Mouse (Mus musculus) intestine, embryonic 16.5 days (tissue): ENCODE measurements around the gene Vash2. TPM values are rescaled to one million over a fixed set of nuclear protein-coding genes. Genes with fewer than 3 reads are reported as not detected.

ENCODE experiments used
- ATAC-seq: fragments of 200-750 bp; cut with Nextera tagmentation; 2 replicates; pipeline ENCODE4 v1.8.0; 2017; ENCODE audit warnings: moderate TSS enrichment, moderate library complexity
- H3K27ac ChIP-seq: fragments of 300-500 bp; sonication (generic); 2 replicates; pipeline ENCODE4 v1.5.1; 2014; ENCODE audit warnings: mild to moderate bottlenecking, low read length
- H3K27me3 ChIP-seq: fragments of 300-500 bp; sonication (generic); replicated peaks from 2 replicates; pipeline ENCODE4 v1.6.1; 2014; ENCODE audit warnings: low read length, control low read depth, mixed read lengths; ENCODE audit not compliant: control insufficient read depth, insufficient read depth
- H3K36me3 ChIP-seq: fragments of 300-500 bp; sonication (generic); 2 replicates; pipeline ENCODE4 v1.6.1; 2014; ENCODE audit warnings: low read length, control low read depth; ENCODE audit not compliant: control insufficient read depth, insufficient read depth
- H3K4me1 ChIP-seq: fragments of 300-500 bp; sonication (generic); 2 replicates; pipeline ENCODE4 v1.6.1; 2014; ENCODE audit warnings: low read length, control low read depth, mixed read lengths; ENCODE audit not compliant: control insufficient read depth, insufficient read depth
- H3K4me2 ChIP-seq: fragments of 300-500 bp; sonication (generic); 2 replicates; pipeline ENCODE4 v1.6.1; 2014; ENCODE audit warnings: low read depth, low read length, control low read depth
- H3K4me3 ChIP-seq: fragments of 300-500 bp; sonication (generic); 2 replicates; pipeline ENCODE4 v1.5.1; 2014; ENCODE audit warnings: mild to moderate bottlenecking, low read length
- H3K9ac ChIP-seq: fragments of 300-500 bp; sonication (generic); 2 replicates; pipeline ENCODE4 v1.6.1; 2014; ENCODE audit warnings: low read depth, low read length
- H3K9me3 ChIP-seq: fragments of 300-500 bp; sonication (generic); 2 replicates; pipeline ENCODE4 v1.6.1; 2016; ENCODE audit warnings: low read length, control low read depth; ENCODE audit not compliant: control insufficient read depth
- WGBS: fragments of 180-500 bp; shearing (Covaris S2); extraction: QIAGEN DNeasy Blood & Tissue Kit; methylation state at CpG from one replicate; pipeline ENCODE4 v1.1.7; 2014; 5-methylcytosine and 5-hydroxymethylcytosine counted together
- polyA plus RNA-seq: library from polyadenylated mRNA; unstranded; fragments of >200 nt; fragmentation: Nextera tagmentation; extraction: Ambion mirVana; gene quantifications from 2 replicates; pipeline ENCODE4 v1.2.1, GENCODE M21; 2015

The Vash2 gene
- polyA plus RNA-seq, 1 experiment from 2014 or later: 12.3 TPM

DNA sequence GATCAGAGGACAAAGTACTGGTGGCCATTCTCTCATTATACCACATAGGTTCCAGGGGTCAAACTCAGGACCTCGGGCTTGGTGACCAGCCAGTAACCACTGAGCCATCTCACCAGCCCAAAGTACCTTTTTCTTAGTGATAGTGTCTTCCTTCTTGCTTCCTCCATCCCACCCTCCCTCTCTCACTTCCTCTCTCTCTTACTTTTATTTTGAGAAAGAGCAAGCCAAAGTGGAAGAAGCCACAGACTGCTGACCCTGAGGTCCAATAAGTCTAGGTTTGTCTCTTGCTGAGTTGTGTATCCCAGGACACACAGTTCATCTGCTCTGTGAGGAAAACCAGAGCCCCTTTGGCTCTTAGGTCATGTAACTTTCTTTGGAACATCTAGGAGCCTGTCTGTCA lies 1.4 kb upstream of the Vash2 start:
- H3K9ac ChIP-seq: no peak overlapping the region
- no peaks in the 10 kb centered on the region for H3K27me3 ChIP-seq
- H3K4me1 ChIP-seq: peaks cover 15% of the 10 kb centered on the region
- H3K36me3 ChIP-seq: no peaks in the 10 kb centered on the region
- no peak overlapping the region for H3K4me3 ChIP-seq
- H3K27ac ChIP-seq: no peak overlapping the region
- H3K4me2 ChIP-seq: no peak overlapping the region
- no peak for ATAC-seq
- no peaks in the 10 kb centered on the region for H3K9me3 ChIP-seq
- WGBS: 89% methylated on average over 1 of the region's 1 CpGs

DNA sequence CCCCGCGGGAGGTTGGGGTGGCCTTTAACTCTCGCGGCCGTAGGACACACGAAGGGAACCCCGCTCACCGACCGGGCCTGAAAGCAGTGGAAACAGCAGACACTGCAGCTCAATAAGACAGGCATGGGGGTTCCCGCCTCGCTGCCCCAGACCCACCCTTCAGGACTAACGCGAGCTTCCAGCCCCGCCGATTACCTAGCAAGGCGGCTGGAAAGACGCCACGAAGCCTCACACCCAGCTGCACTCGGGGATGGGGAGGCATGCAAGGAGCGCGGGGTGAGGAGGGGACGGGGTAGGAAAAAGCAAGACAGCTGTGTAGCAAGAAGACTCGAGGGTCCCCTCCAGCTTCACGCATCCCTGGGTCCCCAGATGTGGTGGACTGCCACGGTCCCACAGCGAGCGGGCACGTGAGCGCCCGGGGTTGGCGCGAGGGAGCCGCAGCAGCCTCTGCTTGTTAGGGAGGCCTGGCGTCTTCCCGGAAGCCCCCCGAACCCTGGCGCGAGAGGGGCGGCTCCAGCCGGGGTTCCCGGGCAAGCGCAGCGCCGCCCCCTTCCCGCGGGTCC lies 504 bp downstream of the Vash2 start:
- Histone ChIP-seq H3K27ac (peak overlapping the region; percentile 91), H3K4me3 (peak overlapping the region; percentile 70), H3K27me3 (no peaks in the 10 kb centered on the region), H3K9ac (peak overlapping the region; percentile 79), H3K9me3 (no peaks in the 10 kb centered on the region), H3K36me3 (no peaks in the 10 kb centered on the region), H3K4me2 (peak overlapping the region; percentile 99), H3K4me1 (peaks cover 15% of the 10 kb centered on the region)
- under 1% methylated on average over 46 of the region's 46 CpGs for WGBS
- peak; percentile 78 for ATAC-seq

DNA sequence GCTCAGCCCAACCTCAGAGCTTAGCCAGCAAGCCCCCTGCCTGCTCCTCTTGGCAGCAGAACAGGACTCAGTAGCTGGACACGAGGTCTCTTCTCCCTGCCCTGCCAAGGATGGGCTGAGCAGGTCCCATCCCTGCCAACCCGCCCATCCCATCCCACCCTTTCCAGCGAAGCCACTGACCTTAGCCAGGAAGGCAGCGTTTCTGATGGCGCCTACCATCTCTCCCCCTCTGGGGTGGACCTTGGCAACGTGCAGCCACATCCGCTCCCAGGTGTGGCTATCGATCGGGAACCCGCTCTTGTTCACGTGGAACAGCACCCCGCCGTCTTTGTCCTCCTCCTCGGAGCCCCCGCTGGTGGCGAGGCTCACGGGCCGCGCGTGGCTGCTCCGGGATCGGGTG lies 1.1 kb downstream of the Vash2 start:
- 0 out of 2 replicates have a peak, but pooled peaks have one; percentile 2 for ATAC-seq
- Histone ChIP-seq H3K4me2 (peak overlapping the region; percentile 99), H3K27ac (no peak overlapping the region), H3K36me3 (no peaks in the 10 kb centered on the region), H3K4me3 (peak overlapping the region; percentile 70), H3K9ac (peak overlapping the region; percentile 79), H3K27me3 (no peaks in the 10 kb centered on the region), H3K4me1 (peaks cover 15% of the 10 kb centered on the region), H3K9me3 (no peaks in the 10 kb centered on the region)
- WGBS: 0% methylated on average over 22 of the region's 22 CpGs

DNA sequence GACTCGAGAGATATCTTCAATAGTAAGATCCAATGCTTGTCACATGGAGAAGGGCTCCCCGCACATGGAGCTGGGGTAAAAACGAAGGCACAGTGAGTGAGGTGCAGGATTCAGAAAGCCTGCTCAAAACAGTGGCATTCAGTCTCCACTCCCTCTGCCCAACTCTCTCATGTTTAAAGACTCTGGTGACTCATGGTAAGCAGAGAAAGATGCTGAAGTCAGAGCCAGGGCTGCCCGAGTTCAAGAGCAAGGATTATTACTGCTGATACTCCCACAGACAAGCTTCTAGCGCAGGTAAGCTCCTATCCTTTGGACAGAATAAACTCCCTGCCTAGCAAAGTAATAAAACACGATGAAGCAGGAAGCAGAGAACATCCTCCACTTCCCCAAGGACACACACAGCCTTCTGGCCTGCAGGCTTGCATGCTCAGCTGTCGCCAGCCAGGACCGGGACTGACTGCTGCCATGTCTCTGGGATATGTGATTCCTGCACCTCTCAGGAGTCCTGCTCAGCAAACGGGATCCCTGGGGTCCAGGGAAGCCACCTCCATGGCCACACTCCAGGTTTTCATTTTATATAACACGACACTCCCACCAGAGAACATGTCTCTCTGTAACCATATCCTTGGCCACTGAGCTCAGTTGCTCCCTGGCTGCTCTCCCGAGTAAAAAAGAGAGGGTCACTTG lies 2.1 kb downstream of the Vash2 start:
- no peaks in the 10 kb centered on the region for H3K9me3 ChIP-seq
- H3K4me1 ChIP-seq: peaks cover 20% of the 10 kb centered on the region
- WGBS: 31% methylated on average over 11 of the region's 11 CpGs
- ATAC-seq: no peak
- H3K27ac ChIP-seq: no peak overlapping the region
- H3K9ac ChIP-seq: peak overlapping the region; percentile 1; the same call in 1 of the 2 replicates
- peak overlapping the region; percentile 99 for H3K4me2 ChIP-seq
- H3K27me3 ChIP-seq: no peaks in the 10 kb centered on the region
- peak overlapping the region; percentile 19; the same call in 1 of the 2 replicates for H3K4me3 ChIP-seq
- no peaks in the 10 kb centered on the region for H3K36me3 ChIP-seq

DNA sequence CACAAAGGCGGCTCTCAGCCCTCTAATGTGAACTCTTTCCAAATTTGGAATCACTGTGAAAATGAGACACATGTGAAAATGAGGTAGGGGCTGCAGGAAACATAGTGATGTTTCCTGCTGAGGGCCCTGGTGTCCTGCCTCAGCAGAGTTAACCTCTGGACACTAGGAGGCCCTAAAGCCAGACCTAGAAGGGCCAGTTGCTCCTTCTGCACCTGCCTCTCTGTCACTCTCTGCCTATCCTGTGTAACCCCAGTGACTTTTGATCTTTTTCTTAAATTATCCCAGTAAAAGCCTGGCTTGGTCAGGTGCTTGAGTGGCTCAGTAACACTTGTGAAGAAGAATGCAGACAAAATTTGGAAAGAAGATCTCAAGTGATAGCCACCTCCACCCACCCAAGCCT lies 4.3 kb downstream of the Vash2 start:
- Histone ChIP-seq H3K4me2 (no peak overlapping the region), H3K4me1 (peaks cover 20% of the 10 kb centered on the region), H3K27ac (no peak overlapping the region), H3K9ac (no peak overlapping the region), H3K36me3 (0 out of 2 replicates have a peak, but pooled peaks cover 6% of the 10 kb centered on the region), H3K4me3 (no peak overlapping the region), H3K9me3 (no peaks in the 10 kb centered on the region), H3K27me3 (no peaks in the 10 kb centered on the region)
- ATAC-seq: no peak
- WGBS: 68% methylated on average over 1 of the region's 1 CpGs

DNA sequence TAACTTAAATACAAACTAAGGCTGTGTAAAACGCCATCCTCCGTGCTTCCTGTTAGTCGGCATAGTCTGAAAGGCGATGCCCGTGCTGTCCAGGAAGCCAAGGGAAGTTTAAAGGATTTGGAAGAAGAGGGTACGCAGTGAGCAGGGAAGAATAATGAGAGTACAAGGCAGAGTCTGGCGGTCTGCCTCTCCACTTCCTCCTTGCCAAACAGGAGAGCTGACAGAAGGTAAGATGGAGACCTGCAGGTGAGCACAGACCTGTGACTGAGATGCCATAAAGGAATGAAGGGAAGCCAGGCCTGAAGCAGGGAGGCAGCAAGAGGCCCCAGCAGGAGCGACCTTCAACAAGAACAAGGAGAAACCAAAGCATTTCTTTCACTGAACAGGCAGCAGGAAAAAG lies 4.9 kb downstream of the Vash2 start:
- peaks cover 20% of the 10 kb centered on the region for H3K4me1 ChIP-seq
- H3K4me3 ChIP-seq: no peak overlapping the region
- H3K27ac ChIP-seq: no peak overlapping the region
- ATAC-seq: no peak
- WGBS: 86% methylated on average over 8 of the region's 8 CpGs
- 0 out of 2 replicates have a peak, but pooled peaks cover 9% of the 10 kb centered on the region for H3K36me3 ChIP-seq
- H3K4me2 ChIP-seq: no peak overlapping the region
- H3K9ac ChIP-seq: no peak overlapping the region
- H3K9me3 ChIP-seq: no peaks in the 10 kb centered on the region
- H3K27me3 ChIP-seq: no peaks in the 10 kb centered on the region

DNA sequence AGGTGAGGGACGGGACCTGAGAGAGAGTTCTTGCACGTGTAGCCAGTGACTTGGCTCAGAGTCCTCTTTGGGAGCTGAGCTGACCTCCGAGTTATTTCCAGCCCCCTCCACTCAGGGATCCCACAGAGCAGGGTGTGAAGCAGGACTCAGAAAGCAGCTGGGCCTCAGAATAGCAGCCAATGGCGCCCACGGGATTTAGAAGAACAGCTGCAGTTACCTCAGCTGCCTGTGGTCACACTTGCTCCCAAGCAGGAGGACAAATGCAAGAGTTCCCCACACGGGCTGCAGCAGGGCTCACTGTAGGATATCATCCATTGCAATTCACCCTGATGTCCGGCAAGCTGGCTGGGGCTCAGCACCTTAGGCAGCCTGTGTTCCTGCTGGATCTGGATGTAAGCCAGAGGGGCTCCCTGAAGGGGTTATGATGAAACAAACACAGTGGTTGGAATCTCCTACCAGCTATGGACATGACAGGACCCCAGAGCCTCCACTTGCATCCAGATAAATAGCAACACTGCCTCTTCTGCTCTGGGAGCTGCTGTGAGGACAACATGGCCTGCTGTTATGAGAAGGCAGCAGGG lies 6.4 kb downstream of the Vash2 start:
- ATAC-seq: no peak
- Histone ChIP-seq H3K27ac (no peak overlapping the region; the same call in none of the 2 replicates), H3K4me2 (no peak overlapping the region), H3K4me3 (no peak overlapping the region), H3K36me3 (0 out of 2 replicates have a peak, but pooled peaks cover 9% of the 10 kb centered on the region), H3K9ac (no peak overlapping the region), H3K9me3 (no peaks in the 10 kb centered on the region), H3K27me3 (no peaks in the 10 kb centered on the region), H3K4me1 (peaks cover 15% of the 10 kb centered on the region)
- 58% methylated on average over 7 of the region's 7 CpGs for WGBS

DNA sequence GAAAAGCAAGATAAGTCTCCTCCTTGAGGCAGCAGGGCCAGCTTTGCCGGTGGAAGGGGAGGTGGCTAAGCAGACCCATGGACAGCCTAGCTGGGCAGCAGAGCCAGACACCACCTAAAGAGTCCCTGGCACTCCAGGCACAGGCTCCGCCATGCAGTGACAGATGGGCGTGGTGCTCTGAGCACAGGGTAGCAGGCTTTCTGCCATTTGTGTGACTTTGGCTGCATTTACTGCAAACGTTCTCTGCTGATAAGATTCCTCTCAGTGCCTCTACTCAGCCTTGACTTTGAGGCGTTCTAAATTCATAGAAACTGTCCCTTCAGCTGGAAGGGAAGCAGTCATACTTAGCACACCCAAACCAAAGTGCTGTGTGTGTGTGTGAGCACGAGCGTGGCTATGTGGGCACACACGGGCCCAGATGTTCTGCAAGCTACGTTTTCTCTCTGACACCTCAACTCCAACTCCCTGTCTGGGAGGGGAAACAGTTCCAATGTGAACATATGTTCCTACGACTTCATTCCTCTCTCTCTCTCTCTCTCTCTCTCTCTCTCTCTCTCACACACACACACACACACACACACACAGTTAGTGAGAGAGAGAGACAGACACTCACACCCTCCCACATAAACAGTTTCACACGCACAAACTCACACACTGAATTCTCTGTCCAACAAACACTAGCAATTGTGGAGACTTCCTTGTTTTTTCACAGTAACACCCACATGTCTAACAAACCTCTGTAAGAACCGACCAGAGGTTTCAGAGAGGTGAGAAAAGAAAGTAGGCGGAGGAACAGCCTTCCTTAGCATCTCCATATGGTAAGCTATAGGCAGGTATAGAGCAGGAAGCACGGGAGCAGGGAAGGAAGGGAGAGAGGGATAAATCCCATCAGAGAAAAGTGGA lies 7.1 kb downstream of the Vash2 start:
- Histone ChIP-seq H3K27me3 (no peaks in the 10 kb centered on the region), H3K4me1 (peaks cover 8% of the 10 kb centered on the region), H3K36me3 (0 out of 2 replicates have a peak, but pooled peaks cover 9% of the 10 kb centered on the region), H3K4me3 (no peak overlapping the region), H3K9ac (no peak overlapping the region), H3K27ac (no peak overlapping the region), H3K9me3 (no peaks in the 10 kb centered on the region), H3K4me2 (no peak overlapping the region)
- no peak for ATAC-seq
- WGBS: 75% methylated on average over 14 of the region's 14 CpGs

DNA sequence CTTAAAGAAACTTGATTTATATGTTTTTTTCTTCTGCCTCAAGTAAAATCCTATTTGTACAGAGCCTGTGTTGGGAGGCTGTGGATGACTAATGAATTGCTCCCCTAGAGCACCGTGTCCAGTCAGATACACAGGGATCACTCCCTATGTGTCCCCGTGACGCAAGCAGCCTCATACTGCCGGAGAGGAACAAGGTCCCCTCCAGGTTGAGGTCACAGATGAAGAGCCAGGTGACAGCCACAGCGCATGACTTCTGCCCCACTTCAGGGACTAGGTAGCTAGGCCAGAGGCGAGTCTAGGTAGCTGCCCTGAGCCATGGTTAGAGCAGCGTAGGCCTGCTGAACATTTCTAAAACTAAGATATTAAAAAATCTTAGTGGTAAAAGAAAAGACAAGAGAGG lies 11.1 kb downstream of the Vash2 start:
- H3K36me3 ChIP-seq: 0 out of 2 replicates have a peak, but pooled peaks cover 9% of the 10 kb centered on the region
- WGBS: 89% methylated on average over 7 of the region's 7 CpGs
- ATAC-seq: no peak

More for the DNA sequence above, 11.1 kb downstream of the Vash2 start:
- no peaks in the 10 kb centered on the region for H3K27me3 ChIP-seq
- no peak overlapping the region for H3K4me3 ChIP-seq
- H3K9me3 ChIP-seq: no peaks in the 10 kb centered on the region
- H3K27ac ChIP-seq: no peak overlapping the region
- H3K4me1 ChIP-seq: peaks cover 4% of the 10 kb centered on the region; the same call in 1 of the 2 replicates
- no peak overlapping the region for H3K4me2 ChIP-seq
- H3K9ac ChIP-seq: no peak overlapping the region
